Mouse (Mus musculus): Measurements from ENCODE around the gene Kirrel. TPM values are rescaled to one million over a fixed set of nuclear protein-coding genes. Genes with fewer than 3 reads are reported as not detected.

Kirrel gene
- 11.2 and 11.6 TPM in 2 replicates for polyA plus RNA-seq (2016; fragmentation: Nextera tagmentation; extraction: Ambion mirVana)

DNA sequence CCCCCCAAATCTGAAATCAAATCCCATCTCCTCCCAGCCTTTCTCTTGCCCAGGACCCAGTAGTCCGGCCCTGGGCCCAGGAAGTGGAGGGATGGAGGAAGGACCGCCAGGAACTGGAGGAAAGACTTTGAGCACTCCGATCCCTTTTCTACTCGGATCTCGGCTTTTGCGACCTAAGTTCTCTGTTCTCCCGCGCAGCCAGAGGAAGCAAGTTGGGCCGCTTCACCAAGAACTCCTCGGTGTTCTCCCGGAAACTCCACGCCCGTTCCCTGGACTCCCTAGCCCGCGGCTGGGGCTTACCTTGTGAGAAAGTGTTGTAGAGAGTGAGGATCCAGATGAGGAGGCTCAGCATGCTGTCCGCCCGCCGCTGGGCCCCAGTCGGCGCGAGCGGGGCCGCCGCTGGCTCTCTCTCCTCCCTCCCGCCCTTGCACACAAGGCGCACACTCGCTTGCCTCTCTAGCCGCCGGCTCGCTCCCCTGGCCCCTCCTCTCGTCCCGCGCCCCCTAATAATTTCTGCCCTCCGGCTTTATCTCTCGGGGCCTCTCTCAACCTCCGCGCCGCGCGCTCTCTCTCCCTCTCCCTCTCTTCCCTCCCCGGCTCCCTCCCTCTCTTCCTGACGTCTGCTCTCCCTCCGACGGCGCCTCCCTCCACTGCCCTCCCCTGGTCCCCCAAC, at the start of gene Kirrel:
TSS of gene Kirrel (minus strand) at position 652 of the 673 bp plus-strand sequence.
- Histone ChIP-seq H3K27ac (replicated peaks) (peak within 1 kb of the TSS; percentile 95), H3K9me3 (replicated peaks) (no peaks in the 10 kb centered on the region), H3K4me3 (peak within 1 kb of the TSS; percentile 82), H3K36me3 (0 out of 2 replicates have a peak, but pooled peaks cover 5% of the 10 kb centered on the region), H3K27me3 (ENCODE audit: low read depth, poor library complexity, severe bottlenecking) (no peaks in the 10 kb centered on the region), H3K4me1 (peaks cover 55% of the 10 kb centered on the region)
- WGBS = 0% methylated on average over 41 of the region's 45 CpGs
- DNase-seq (ENCODE audit: low spot score) = peak; percentile 90

DNA sequence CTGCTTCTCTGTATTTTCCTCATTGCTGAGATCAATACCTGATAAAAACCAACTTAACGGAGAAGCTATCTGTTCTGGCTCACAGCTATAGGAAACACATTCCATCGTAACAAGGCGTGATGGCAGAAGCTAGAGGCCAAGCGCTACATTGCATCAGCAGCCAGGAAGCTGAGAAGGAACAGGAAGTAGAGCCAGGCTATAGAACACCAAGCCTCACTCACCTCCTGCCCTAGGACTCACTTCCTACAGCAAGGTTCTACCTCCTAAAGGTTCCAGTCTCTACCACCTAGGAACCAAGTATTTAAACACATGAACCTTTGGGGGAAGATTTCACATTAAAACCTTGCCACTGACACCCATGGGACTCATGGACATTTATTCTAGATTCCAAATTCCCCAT, 49.1 kb upstream of the Kirrel start:
- 95% methylated on average over 4 of the region's 4 CpGs for WGBS
- H3K4me1 ChIP-seq = no peaks in the 10 kb centered on the region
- no peaks in the 10 kb centered on the region for H3K27me3 ChIP-seq (ENCODE audit: low read depth, poor library complexity, severe bottlenecking)
- no peak for DNase-seq (ENCODE audit: low spot score)
- no peak overlapping the region for H3K27ac ChIP-seq (replicated peaks)
- no peaks in the 10 kb centered on the region for H3K9me3 ChIP-seq (replicated peaks)
- no peak overlapping the region for H3K4me3 ChIP-seq
- H3K36me3 ChIP-seq = no peaks in the 10 kb centered on the region

DNA sequence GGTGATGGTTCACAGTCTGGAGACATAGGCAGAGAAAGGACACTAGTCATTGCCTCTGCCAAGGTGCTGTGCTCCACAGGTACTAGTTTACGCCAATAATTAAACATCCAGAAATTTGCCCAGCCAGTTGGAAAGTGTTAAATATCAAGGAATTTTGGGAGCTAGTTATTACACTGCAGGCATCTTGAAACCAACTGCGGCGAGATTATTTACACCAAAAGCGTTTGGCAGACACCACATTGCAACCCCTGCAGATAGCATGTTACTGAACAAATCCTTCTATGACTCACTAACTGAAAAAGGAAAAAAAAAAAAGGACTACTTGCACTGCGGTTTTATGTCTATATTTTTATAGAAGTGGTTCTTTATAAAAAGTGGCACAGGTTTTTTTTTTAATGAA, 47.8 kb upstream of the Kirrel start:
- Histone ChIP-seq H3K27me3 (ENCODE audit: low read depth, poor library complexity, severe bottlenecking) (no peaks in the 10 kb centered on the region), H3K36me3 (no peaks in the 10 kb centered on the region), H3K4me1 (no peaks in the 10 kb centered on the region), H3K4me3 (no peak overlapping the region), H3K27ac (replicated peaks) (no peak overlapping the region), H3K9me3 (replicated peaks) (no peaks in the 10 kb centered on the region)
- DNase-seq (ENCODE audit: low spot score) = no peak
- 90% methylated on average over 5 of the region's 5 CpGs for WGBS

DNA sequence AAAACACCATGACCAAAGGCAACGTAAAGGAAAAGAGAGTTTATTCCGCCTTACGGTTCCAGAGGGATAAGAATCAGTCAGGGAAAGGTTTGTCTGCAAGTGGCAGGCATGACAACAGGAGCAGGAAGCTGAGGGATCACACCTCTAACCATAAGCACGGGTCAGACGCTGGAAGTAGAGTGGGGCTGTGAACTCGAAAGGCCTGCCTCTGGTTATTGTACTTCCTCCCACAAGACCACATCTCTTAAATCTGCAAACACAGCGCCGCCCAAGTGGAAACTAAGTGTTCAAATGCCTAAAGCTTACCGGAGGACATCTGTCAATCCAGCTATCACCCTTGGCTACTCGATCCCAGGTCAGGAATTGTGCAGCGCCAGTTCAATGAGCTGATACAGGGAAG, 40.6 kb upstream of the Kirrel start:
- Histone ChIP-seq H3K27ac (replicated peaks) (no peak overlapping the region), H3K36me3 (no peaks in the 10 kb centered on the region), H3K4me1 (no peaks in the 10 kb centered on the region), H3K27me3 (ENCODE audit: low read depth, poor library complexity, severe bottlenecking) (no peaks in the 10 kb centered on the region), H3K9me3 (replicated peaks) (no peaks in the 10 kb centered on the region), H3K4me3 (no peak overlapping the region)
- no peak for DNase-seq (ENCODE audit: low spot score)
- WGBS = 84% methylated on average over 11 of the region's 11 CpGs

DNA sequence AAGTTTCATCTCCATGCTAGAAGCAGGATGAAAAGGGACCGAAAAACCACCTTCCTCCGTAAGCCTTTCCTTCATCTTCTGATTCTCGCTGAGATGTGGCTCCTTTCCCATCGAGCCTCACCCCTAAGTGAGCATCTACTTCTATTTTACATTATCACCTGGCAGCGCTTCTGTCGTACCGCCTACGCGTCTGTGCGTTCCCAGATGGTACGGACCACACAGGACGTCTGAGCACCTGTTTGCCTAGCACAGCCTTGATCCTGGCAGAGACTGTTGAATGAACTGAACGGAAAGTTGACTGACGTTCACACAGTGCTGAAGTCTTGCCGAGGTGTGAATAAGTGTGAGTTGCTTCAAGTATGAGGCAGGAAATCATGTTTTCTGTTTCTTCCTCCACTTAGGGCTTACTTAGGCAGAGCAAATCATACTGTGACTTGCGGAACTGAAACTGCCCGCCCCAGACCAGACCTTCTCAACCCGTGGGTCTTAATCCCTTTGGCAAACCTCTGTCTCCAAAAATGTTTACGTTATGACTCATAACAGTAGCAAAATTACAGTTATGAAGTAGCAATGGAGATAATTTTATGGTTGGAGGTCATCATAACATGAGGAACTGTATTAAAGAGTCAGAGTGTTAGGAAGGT, 39.8 kb upstream of the Kirrel start:
- Histone ChIP-seq H3K27me3 (ENCODE audit: low read depth, poor library complexity, severe bottlenecking) (no peaks in the 10 kb centered on the region), H3K4me1 (no peaks in the 10 kb centered on the region), H3K4me3 (no peak overlapping the region), H3K36me3 (no peaks in the 10 kb centered on the region), H3K9me3 (replicated peaks) (no peaks in the 10 kb centered on the region), H3K27ac (replicated peaks) (no peak overlapping the region)
- WGBS = 92% methylated on average over 19 of the region's 19 CpGs
- DNase-seq (ENCODE audit: low spot score) = no peak

DNA sequence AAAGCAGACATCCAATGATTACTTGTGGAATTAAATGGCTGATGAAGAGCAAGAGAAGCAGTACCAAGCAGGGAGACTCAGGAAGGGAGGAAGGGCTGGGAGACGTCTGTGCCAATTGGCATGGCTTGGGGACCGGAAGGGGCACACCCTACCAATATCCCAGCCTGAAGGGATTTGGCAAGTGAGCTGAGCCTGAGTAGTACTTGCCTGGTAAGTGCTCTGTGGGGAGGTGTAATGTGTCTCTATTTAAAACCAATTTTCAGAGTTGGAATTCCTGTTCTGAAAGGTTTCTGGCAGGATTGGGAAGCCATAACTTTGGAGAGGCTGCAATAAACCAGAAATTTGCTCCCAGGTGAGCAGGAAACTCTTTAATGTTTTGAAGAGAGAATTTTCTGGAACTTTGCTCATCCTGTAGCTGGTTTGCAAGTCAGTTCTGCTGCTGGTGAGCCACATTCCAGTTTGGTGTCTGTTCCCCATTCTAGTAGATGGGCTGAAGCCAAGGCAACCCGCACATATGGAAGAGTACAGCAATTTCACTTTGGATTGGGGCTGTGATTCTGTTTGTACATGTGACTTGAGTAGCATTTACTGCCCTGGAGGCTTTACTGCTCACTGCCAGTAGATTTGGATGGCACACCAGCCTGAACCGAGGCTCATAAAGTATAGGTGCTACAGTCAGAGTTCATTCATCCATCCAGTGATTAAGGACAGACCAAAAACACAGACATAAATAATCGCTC, 32.0 kb upstream of the Kirrel start:
- no peak for DNase-seq (ENCODE audit: low spot score)
- Histone ChIP-seq H3K4me1 (no peaks in the 10 kb centered on the region), H3K36me3 (no peaks in the 10 kb centered on the region), H3K27me3 (ENCODE audit: low read depth, poor library complexity, severe bottlenecking) (no peaks in the 10 kb centered on the region), H3K27ac (replicated peaks) (no peak overlapping the region), H3K4me3 (no peak overlapping the region), H3K9me3 (replicated peaks) (no peaks in the 10 kb centered on the region)
- WGBS = 91% methylated on average over 5 of the region's 5 CpGs

DNA sequence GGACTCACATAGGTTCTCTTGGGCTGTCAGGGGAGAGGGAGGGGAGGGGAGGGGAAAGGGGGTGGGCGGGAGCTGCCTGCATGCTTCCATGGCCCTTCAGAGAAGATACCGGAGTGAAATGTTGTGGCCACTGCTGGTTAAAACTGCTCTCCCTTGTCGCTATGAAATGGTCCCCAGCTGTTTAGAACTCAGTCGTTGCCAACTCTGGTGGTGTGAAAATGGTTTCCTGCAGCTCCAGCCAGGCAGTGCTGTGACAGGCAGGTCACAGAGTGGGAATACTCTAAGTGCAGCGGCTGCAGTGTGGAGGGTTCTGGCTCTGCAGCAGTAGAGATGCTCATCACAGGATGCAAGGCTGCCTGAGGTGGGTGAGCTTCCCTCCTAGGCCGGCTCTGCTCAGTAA, 22.1 kb upstream of the Kirrel start:
- H3K9me3 ChIP-seq (replicated peaks) = no peaks in the 10 kb centered on the region
- H3K27ac ChIP-seq (replicated peaks) = no peak overlapping the region
- H3K4me3 ChIP-seq = no peak overlapping the region
- no peaks in the 10 kb centered on the region for H3K27me3 ChIP-seq (ENCODE audit: low read depth, poor library complexity, severe bottlenecking)
- H3K36me3 ChIP-seq = no peaks in the 10 kb centered on the region
- 48% methylated on average over 6 of the region's 6 CpGs for WGBS
- DNase-seq (ENCODE audit: low spot score) = no peak
- no peaks in the 10 kb centered on the region for H3K4me1 ChIP-seq

DNA sequence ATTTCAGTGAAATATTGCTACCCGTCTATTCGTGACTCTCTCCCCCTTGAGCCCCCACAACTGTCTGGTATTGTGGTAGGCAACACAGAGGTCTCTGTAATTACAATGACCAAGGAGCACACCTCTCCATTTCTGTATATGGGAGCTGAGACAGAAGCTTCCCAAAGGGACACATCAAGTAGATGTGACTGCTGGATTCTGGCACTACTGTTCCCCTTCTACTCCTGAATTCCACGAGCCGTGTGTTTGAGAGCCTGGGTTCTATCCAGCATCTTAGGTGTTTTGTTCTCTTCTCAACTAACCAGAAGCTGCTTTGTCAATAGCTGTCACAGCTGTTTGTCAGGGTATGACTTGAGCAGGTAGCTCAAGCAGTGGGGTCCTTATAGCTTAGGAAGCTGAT, 20.5 kb upstream of the Kirrel start:
- no peak overlapping the region for H3K27ac ChIP-seq (replicated peaks)
- H3K36me3 ChIP-seq = no peaks in the 10 kb centered on the region
- no peaks in the 10 kb centered on the region for H3K9me3 ChIP-seq (replicated peaks)
- no peaks in the 10 kb centered on the region for H3K27me3 ChIP-seq (ENCODE audit: low read depth, poor library complexity, severe bottlenecking)
- no peak overlapping the region for H3K4me3 ChIP-seq
- no peaks in the 10 kb centered on the region for H3K4me1 ChIP-seq
- WGBS = 86% methylated on average over 4 of the region's 4 CpGs
- no peak for DNase-seq (ENCODE audit: low spot score)

DNA sequence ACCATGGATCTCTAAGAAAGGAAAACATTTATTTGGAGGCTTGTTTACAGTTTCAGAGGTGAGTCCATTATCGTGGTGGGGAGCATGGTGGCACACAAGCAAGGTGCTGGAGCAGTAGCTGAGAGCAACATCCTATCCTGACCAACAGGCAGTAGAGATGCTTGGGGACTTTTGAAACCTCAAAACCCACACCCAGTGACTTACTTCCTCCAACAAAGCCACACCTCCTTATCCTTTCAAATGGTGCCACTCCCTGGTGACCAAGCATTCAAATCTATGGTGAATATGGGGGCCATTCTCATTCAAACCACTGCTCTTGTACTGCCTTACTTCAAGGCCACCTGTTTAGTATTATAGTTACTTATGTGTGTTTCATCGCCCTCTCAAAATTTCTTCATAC, 20.0 kb upstream of the Kirrel start:
- Histone ChIP-seq H3K36me3 (no peaks in the 10 kb centered on the region), H3K9me3 (replicated peaks) (no peaks in the 10 kb centered on the region), H3K4me1 (no peaks in the 10 kb centered on the region), H3K27ac (replicated peaks) (no peak overlapping the region), H3K4me3 (no peak overlapping the region), H3K27me3 (ENCODE audit: low read depth, poor library complexity, severe bottlenecking) (no peaks in the 10 kb centered on the region)
- no peak for DNase-seq (ENCODE audit: low spot score)
- WGBS = 91% methylated on average over 2 of the region's 2 CpGs

DNA sequence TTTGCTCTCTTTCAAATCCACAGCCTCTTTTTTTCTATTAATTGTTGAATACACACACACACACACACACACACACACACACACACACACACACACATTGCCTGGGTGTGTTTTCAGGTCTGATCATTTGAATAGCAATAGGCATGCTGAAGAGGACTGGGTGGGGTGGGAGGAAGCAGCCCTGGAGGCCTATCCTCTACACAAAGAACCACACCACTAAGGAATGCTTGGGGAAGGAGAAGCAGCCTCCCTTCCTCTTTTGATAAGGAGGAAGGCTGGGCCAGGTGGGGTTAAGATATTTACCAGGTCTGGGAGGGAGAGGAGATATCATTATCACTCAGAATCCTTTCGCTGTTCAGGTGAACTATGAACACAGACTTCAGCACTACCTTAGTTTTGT, 19.2 kb upstream of the Kirrel start:
- Histone ChIP-seq H3K4me1 (no peaks in the 10 kb centered on the region), H3K27ac (replicated peaks) (no peak overlapping the region), H3K36me3 (no peaks in the 10 kb centered on the region), H3K9me3 (replicated peaks) (no peaks in the 10 kb centered on the region), H3K4me3 (no peak overlapping the region), H3K27me3 (ENCODE audit: low read depth, poor library complexity, severe bottlenecking) (no peaks in the 10 kb centered on the region)
- 57% methylated on average over 1 of the region's 1 CpGs for WGBS
- no peak for DNase-seq (ENCODE audit: low spot score)

DNA sequence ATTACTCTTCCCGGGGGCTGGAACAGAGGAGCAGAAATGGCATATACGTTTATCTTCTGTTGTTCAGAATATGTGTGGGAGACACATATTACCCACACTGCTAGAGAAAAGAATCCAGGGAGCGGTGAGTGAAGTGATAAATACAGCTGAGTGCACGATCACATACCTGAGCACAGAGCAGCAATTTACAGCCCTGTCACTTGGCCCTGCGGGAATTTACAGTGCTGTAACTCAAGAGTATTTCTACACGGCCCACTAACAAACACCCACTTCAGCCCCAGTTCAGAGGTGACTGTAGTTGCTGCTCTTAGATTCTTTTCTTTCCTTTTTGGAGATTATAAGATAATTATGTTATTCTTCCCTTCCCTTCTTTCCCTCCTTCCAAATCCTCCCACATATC, 18.8 kb upstream of the Kirrel start:
- H3K9me3 ChIP-seq (replicated peaks) = no peaks in the 10 kb centered on the region
- 79% methylated on average over 6 of the region's 6 CpGs for WGBS
- H3K36me3 ChIP-seq = no peaks in the 10 kb centered on the region
- no peaks in the 10 kb centered on the region for H3K27me3 ChIP-seq (ENCODE audit: low read depth, poor library complexity, severe bottlenecking)
- no peak overlapping the region for H3K4me3 ChIP-seq
- H3K4me1 ChIP-seq = no peaks in the 10 kb centered on the region
- no peak for DNase-seq (ENCODE audit: low spot score)
- no peak overlapping the region for H3K27ac ChIP-seq (replicated peaks)

DNA sequence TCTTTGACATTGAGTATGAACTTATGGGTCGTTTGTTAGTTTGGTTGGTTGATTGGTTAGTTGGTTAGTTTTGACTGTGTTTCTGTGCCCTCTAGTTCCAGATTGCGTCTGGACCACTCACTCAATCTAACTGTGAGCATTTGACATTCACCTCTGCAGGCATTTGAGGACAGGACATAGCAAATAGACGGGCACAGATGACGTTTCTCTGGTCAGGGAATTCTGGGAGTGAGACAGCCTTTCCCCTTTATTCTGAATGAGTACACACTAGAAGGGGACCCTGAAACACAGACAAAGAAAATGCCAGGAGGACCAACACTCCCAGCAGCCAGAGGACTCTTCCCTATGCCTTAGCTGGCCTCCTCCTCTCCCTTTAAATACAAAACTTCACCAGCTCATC, 2.1 kb upstream of the Kirrel start:
- 83% methylated on average over 4 of the region's 4 CpGs for WGBS
- Histone ChIP-seq H3K4me1 (peaks cover 32% of the 10 kb centered on the region), H3K36me3 (no peaks in the 10 kb centered on the region), H3K27me3 (ENCODE audit: low read depth, poor library complexity, severe bottlenecking) (no peaks in the 10 kb centered on the region), H3K27ac (replicated peaks) (no peak overlapping the region), H3K4me3 (no peak overlapping the region), H3K9me3 (replicated peaks) (no peaks in the 10 kb centered on the region)
- no peak for DNase-seq (ENCODE audit: low spot score)

DNA sequence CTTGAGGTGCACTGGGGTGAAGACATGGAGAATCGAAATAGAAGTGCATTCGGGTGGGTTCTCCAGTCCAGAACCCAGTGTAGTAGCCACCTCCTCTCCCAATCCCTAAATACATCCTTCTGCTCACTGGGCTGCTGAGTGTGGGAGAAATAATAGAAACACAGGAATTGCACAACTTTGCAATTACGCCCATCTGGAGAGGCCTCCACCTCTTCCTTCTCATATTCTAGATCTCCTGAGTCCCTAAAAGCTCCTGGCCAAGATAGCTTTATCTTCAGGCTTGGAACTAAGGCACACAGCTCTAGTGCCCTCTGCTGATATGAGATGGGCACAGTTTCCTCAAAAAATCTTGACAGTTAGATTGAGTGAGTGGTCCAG, 880 bp upstream of the Kirrel start:
- Histone ChIP-seq H3K9me3 (replicated peaks) (no peaks in the 10 kb centered on the region), H3K27ac (replicated peaks) (peak overlapping the region; percentile 95; the same call in 1 of the 2 replicates), H3K36me3 (no peaks in the 10 kb centered on the region), H3K4me3 (peak overlapping the region; percentile 82; the same call in 1 of the 2 replicates), H3K4me1 (peaks cover 43% of the 10 kb centered on the region), H3K27me3 (ENCODE audit: low read depth, poor library complexity, severe bottlenecking) (no peaks in the 10 kb centered on the region)
- DNase-seq (ENCODE audit: low spot score) = peak; percentile 34
- 62% methylated on average over 3 of the region's 3 CpGs for WGBS
